Mouse (Mus musculus) layer of hippocampus, postnatal 14 days (tissue): ENCODE results near the gene Wnt3a. TPM values are rescaled to one million over a fixed set of nuclear protein-coding genes. Genes with fewer than 3 reads are reported as not detected.

Source experiments
- DNase-seq, 2 experiments: peaks; one replicate each; pipeline ENCODE4 v3.0.0; 2021 to 2022; ENCODE audit warnings: low spot score in 2 of 2, mixed read lengths in 1 of 2
- long read RNA-seq, 2 experiments: library from polyadenylated mRNA; stranded (forward); transcript quantifications; one replicate each; pipeline ENCODE4 v2.0.0; 2021
- total RNA-seq, 2 experiments: library from RNA; stranded (reverse); gene quantifications; 2 replicates each; pipeline ENCODE4 v1.2.3; 2021

Gene Wnt3a
- not detected for total RNA-seq
- long read RNA-seq, experiment 1, result 0 reads
- long read RNA-seq, experiment 2, result 0 reads

- DNase-seq, result no peak
Measured at GRCm38 (mm10) chr11:59290702-59291303, at the start of gene Wnt3a. TSS of gene Wnt3a (minus strand) at chr11:59290752.

- DNase-seq, result peak in 1 of 2 experiments; percentile 75
Measured at GRCm38 (mm10) chr11:59338736-59339120, 48.2 kb upstream of the Wnt3a start.

GRCm38 (mm10) chr11:59337955-59338735 is 47.6 kb upstream of the Wnt3a start:
- no peak for DNase-seq

GRCm38 (mm10) chr11:59336381-59336780 is 45.8 kb upstream of the Wnt3a start:
- no peak for DNase-seq

- no peak for DNase-seq
Measured at GRCm38 (mm10) chr11:59335942-59336341, 45.4 kb upstream of the Wnt3a start.

GRCm38 (mm10) chr11:59335150-59335549 is 44.6 kb upstream of the Wnt3a start:
- DNase-seq, result no peak

- peak in 1 of 2 experiments; percentile 45 for DNase-seq
Measured at GRCm38 (mm10) chr11:59332938-59333337, 42.4 kb upstream of the Wnt3a start.

- DNase-seq, result no peak
Measured at GRCm38 (mm10) chr11:59331167-59331869, 40.8 kb upstream of the Wnt3a start.

- peak; percentile 67 to 71 for DNase-seq
Measured at GRCm38 (mm10) chr11:59330560-59330959, 40.0 kb upstream of the Wnt3a start.

- no peak for DNase-seq
Measured at GRCm38 (mm10) chr11:59329616-59330015, 39.1 kb upstream of the Wnt3a start.

- DNase-seq, result no peak
Measured at GRCm38 (mm10) chr11:59327625-59328024, 37.1 kb upstream of the Wnt3a start.

GRCm38 (mm10) chr11:59324777-59325176 is 34.2 kb upstream of the Wnt3a start:
- no peak for DNase-seq

- DNase-seq, result no peak
Measured at GRCm38 (mm10) chr11:59322988-59323387, 32.4 kb upstream of the Wnt3a start.

- no peak for DNase-seq
Measured at GRCm38 (mm10) chr11:59316517-59316916, 26.0 kb upstream of the Wnt3a start.

GRCm38 (mm10) chr11:59313944-59314343 is 23.4 kb upstream of the Wnt3a start:
- no peak for DNase-seq

- no peak for DNase-seq
Measured at GRCm38 (mm10) chr11:59313029-59313811, 22.7 kb upstream of the Wnt3a start.

- no peak for DNase-seq
Measured at GRCm38 (mm10) chr11:59312501-59312900, 21.9 kb upstream of the Wnt3a start.

GRCm38 (mm10) chr11:59312060-59312459 is 21.5 kb upstream of the Wnt3a start:
- no peak for DNase-seq

GRCm38 (mm10) chr11:59309976-59310375 is 19.4 kb upstream of the Wnt3a start:
- no peak for DNase-seq

- no peak for DNase-seq
Measured at GRCm38 (mm10) chr11:59309106-59309805, 18.7 kb upstream of the Wnt3a start.

GRCm38 (mm10) chr11:59308625-59309024 is 18.1 kb upstream of the Wnt3a start:
- DNase-seq, result no peak
